Mouse (Mus musculus) spleen, embryonic (tissue): ENCODE measurements around the gene Fkbp11.

Experiments used
- CTCF ChIA-PET: fragments of 350-600 bp; sonication (Branson Sonifier 250); formaldehyde crosslinking; loops from one replicate; lab custom pipeline; 2022; lab: Charles Lee

Fkbp11 gene

DNA sequence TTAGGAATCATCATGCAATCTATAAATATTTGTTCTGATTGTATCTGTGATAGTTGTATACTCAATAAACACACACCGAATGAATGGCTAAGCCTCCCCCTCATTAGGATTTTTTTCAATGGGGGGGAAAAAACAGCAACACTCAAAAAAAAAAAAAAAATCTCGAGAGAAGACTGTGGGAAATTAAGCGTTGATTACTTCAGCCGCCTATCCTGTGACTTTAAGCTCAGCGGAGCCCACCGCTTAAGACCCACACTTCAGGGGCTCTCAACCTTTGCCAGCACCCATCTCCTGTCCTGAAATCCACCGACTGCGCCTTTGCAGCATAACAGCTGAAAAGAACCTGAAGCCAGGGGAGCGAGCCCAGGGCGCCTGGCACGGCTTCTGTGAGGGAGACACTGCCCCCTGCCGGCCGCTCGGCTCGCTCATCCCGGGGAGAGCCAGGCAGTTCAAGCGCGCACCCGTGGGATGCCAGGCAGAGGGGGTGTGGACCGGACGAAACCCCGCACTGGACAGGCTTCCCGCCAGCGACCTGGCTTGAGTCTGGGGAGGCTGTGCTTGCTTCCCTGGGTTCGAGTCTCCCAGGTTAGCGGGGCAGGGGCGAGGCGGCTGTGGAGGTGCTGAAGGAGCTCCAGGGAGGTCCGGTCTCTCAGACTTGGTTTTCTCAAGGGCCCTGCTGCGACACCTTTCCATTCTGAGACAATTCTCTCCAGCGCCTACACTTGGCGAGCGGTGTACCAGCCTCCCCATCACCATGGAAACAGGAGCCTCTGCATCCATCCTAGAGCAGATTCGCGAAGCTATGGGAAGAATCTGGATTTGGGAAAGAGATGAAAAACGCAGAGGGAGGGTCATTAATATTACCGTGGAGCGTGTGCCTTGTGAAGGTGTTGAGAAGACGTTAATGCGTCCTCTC is 28.6 kb downstream of the Fkbp11 start:
- CTCF ChIA-PET, result interaction anchor here (0.6 to 0.7 kb wide), 4 partner anchors 31 to 188 kb away, joined by 3 to 5 read pairs (median 4); no protein-coding TSS in a partner anchor

DNA sequence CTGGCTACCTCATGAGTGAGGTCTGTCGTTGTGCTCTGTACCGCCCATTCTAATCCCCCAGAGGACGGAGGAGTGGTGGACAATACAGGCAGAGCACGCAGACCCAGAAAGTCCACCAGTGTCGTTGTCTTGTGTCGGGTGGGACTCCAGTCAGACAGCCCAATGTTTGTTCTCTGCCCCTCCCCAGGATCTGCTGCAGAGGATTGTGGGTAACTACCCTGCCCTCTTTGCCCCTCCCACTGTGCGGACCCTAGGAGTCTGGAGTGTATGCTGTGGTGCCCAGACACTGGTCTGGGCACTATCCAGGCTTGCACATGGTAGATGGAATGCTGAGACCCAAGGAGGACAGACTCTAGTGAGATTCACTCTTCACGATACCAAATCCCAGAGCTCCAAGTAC is 31.8 kb downstream of the Fkbp11 start:
- CTCF ChIA-PET, result interaction anchor here (0.6 kb wide), 1 partner anchor 21 kb away, joined by 4 read pairs; no protein-coding TSS in a partner anchor

DNA sequence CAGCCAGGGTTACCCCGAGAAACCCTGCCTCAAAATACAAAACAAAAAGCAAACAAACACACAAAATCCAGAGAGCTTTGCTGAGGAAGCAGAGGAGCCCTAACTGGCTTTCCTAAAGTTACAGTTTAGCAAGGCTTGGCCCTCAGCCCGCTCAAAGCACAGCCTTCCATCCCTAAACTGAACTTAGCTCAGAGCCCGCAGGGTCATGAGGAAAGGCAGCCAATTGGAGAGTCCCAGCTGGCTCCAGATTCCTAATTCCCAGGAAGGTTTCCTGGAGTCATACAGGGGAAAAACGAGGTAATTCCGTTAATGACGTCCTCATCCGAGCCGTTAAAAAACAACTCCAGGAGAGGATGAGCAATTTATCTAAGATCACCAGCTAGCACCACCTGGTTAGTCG is 32.3 kb downstream of the Fkbp11 start:
- CTCF ChIA-PET, result no interaction called here

DNA sequence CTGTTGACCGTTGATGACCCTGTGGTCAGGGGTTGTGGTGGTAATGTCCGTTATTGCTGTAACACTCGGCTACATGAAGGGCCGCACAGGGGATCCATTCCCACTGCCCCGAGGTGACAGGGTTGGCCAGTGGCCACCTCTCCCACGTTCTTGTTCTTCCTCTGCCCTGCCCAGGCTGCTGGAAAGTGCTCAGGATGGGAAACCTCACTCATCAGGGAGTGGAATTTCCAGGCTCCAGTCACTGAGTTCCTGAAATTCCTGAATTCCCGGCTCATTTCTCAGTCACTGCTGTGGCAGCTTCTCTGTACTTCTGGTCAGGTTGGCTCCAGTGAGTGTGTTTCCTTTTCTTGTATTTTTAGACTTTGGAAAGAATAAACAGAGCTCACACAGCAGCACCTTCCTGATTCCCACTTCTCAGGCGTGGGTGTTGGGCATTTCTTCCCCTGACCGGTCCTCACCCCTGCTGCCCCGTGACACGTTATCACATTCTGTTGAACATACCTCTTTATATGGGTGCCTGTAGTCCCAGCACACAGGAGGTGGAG is 35.8 kb downstream of the Fkbp11 start:
- CTCF ChIA-PET, result no interaction called here

DNA sequence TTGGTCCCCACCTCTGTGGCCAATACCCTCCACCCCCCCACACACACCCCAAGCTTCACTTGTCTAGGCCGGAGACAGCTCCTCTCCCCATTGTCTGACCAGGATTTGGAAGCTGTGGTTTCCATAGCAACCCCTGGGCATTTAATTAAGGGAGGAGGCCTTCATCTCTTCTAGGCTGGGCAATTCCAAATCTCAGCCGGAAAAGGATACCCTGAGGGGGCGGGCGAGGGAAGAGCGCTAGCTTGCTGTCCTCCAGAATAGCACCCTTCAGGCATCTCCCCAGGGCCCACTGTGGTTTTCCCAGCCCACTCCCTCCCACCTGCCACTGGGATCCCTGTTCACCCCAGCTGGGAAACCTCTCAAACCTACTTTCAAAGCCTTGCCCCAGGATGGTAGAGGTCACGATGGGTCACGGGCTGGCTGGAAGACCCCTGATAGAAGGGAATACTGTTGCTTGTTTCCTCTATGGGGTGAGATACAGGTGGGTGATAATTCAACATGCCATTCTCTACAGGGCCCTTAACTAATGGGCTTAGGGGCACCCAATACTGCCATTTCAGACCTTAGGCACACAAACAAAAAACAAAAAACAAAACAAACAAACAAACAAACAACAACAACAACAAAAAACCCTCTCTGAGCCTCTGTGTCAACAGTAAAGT is 36.4 kb downstream of the Fkbp11 start:
- CTCF ChIA-PET, result interaction anchor here (0.6 kb wide), 1 partner anchor 366 kb away, joined by 3 read pairs; no protein-coding TSS in a partner anchor

DNA sequence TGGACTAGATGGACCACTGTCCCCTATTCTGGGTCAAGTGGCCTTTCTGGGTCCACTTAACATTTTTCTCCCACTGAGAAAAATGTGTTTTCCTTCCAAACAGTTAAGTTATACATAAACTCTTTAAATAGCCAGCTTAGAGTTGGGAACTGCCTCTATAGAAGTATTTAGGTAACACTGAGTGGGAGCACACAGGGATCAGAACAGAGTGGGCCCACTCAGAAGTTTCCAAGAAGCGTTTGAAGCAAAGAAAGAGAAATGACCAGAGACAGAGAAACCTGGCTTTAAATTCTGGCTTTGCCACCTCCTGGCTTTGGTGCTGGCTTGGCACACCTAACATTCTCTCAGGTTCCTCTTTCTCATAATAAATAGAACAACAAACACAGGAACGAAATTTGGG is 38.3 kb downstream of the Fkbp11 start:
- CTCF ChIA-PET, result no interaction called here

DNA sequence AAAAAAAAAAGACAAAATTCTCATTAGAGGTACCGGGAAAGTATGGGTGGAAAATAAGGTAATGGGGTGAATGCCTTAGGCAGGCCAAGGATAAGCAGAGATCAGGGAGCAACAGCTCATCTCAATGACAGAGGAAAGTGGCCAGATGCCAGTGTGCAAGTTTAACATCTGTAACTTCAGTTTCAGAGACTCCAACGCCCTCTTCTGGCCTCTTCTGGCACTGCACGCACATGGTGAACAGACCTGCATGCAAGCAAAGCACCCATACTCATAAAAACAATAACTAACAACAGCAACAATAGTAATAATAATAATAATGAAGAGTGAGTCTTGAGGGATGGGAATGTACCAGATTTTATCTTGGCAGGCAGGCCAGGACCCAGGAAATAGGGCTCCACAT is 42.1 kb downstream of the Fkbp11 start:
- CTCF ChIA-PET, result no interaction called here

DNA sequence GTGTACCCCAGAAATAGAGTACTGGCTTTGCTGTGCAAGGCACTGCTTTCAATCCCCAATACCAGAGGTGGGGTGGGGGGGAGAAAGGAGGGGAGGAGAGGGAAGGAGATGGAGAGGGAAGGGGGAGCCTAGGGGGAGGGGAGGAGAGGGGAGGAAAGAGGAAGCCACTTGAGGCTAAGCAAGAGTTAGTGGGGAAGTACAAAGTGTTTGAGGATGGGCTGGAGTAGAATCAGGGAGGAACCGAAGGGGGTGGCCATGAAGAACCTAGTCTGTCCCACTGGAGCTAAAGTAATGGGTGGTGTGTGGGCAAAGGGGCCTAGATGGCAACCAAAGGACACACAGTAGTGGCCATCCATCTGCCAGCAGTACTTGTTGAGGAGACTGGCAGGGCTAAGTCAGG is 44.3 kb downstream of the Fkbp11 start:
- CTCF ChIA-PET, result no interaction called here

DNA sequence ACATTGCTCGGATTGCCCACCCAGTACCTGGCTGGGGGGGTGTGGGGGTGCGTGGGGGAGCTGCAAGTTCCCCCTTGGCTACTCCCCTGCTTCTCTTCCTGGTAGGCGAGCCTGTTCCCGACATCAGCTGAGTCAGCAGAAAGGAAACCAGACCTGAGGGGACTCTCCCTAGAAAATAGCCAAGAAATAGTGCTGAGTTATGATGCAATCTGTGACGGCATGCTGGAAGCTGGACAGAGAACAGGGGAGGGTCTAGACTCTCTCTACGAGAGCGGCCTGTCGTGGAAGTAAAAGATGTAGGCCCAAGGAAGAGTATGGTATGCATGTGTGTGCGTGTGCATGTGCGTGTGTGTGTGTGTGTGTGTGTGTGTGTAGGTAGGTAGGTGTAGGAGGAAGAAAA is 44.8 kb downstream of the Fkbp11 start:
- CTCF ChIA-PET, result no interaction called here

DNA sequence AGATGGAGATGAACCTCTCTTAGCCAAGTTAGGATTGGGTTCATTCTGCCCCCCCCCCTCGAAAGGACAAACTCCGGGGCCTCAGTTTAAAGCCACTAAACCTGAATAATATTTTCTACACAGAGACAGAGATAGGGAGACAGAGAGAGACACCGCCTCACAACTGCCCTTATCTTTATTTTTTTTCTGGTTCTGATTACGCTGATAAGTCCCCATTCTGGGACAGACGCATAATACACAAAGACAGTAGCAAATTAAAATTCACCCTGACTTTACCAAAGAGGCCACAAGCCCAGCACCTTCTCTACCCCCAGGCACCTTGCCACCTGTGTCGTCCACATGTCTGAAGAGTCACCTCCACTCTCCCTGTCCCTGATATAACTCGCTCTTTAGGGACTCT is 46.4 kb downstream of the Fkbp11 start:
- CTCF ChIA-PET, result interaction anchor here (1.0 kb wide), 1 partner anchor 14 kb away, joined by 4 read pairs; no protein-coding TSS in a partner anchor

DNA sequence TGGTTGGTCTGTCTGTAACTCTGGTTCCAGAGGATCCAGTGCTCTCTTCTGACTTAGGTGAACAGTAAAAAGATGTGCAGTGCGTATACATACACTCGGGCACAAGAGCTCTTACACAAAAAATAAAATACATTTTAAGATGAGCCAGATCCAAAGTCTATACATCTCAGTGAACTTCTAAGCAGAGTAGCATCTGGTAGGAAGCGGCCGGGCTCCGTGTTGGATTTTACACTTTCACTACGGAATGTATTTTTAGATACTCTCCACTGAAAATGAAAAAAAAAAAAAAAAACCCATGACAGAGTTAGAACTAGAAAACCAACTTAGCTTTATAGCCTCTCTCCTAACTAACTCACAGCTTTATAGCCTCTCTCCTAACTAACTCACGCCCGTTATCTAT is 47.3 kb downstream of the Fkbp11 start:
- CTCF ChIA-PET, result interaction anchor here (0.6 kb wide), 1 partner anchor 847 kb away, joined by 8 read pairs; no protein-coding TSS in a partner anchor

DNA sequence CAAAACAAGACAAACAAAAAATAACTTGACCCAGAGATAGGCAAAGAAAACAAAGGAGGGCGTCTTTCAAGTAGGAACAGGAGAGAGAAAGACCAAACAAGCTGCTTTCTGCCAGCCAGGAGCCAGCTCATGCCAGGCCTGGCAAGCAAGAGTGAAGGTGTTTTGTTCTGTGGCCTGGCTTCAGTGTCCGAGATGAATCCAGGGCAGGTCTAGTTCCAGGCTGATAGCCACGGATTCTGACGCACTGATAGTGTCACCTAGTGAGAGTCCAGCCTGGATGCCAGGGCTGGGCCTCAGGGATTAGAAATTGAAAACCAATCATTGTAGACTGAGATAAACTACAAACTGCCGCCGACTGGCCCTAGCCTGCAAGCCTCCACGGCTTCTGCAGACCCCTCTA is 50.0 kb downstream of the Fkbp11 start:
- CTCF ChIA-PET, result interaction anchor here (0.6 kb wide), 2 partner anchors 14 to 44 kb away, joined by 4 to 7 read pairs; no protein-coding TSS in a partner anchor

DNA sequence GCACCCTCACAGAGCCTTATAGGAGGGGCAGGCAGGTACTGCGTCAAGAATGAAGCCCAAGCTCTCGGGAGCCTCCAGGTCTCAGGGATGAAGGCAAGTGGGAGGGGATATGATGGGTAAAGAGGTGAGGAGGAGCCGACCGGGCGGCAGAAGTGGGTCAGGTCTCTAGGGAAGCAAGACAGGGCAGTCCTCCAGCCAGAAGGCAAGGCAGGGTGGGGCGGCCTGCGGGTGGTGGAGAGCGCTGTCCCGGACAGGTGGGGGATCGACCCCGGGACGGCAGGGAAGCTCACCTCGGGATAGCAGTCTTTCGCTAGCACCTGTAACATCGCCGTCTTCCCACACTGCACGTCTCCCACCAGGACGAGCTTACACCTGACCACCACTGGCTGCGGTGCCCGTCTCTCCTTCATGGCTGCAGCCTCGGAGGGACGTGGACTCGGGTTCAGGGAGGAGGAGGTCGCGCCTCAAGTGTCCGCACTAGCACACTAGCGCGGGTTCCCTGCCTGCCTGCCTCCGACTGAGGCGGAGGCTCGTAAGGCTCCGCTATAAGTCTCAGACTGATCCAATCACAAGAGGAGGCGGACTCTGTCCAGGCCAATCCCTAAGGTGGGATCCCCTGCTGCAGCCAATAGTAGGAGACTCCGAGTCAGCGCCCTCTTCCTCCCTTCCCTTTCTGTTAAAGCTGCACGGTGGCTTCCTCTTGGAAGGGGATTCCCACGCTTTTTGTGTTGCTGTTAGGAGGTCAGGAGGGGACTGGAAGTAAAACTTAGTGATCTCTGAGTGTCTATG is 50.9 kb downstream of the Fkbp11 start, which contains the start of gene Rnd1:
Gene Rnd1, minus strand, starts transcription at position 522 of the 789 bp plus-strand sequence.
- CTCF ChIA-PET, result interaction anchor here (0.5 to 0.6 kb wide), 2 partner anchors 43 to 46 kb away, joined by 3 to 4 read pairs; partner anchors contain the start of gene Cacnb3

DNA sequence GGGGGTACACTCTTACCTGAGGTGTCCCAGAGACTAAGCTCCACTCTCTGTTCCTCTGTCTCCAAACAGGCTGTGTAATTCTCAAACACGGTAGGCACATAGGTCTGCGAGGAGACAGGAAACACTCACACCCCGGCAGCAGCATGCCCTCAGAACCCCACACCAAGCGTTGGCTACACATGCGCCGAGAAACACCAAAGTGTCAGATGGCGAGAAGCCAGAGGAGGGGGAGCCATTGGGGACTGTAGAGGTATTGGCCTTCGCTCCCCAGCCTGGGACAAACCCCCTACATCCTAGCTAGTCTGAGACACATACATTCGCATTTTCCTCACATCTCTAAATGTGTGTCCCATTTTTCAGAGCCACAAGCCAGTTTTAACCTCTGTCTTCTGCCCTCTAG is 51.5 kb downstream of the Fkbp11 start:
- CTCF ChIA-PET, result interaction anchor here (0.6 kb wide), 2 partner anchors 159 to 421 kb away, joined by 6 to 8 read pairs; no protein-coding TSS in a partner anchor

DNA sequence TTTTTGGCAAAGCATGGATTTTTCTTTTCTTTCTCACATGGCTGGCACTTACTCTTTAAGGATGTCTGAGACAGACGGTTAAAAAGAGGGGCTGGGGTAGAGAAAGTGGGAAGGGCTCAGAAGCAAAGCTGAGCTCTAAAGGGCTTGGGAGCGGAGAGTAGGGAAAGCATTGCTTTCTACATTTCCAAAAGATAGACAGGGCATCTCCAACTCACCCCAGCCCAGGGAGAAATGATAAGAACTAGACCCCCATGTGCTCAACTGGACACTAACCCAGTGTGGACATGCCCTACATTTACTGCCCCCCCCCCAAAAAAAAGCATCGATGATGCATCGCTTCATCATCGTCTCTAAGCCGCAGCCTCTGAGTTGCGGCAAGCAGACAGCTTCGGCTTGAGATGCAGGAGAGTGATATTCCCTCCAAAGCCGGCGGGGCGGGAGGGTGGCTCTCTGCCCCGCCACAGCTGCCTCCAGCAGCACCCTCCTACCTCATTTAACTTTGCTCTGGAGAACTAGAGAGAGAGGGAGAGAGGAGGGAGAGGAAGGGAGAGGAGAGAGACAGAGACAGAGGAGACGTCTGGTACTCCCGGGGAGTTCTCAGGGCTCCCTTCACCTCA is 52.3 kb downstream of the Fkbp11 start:
- CTCF ChIA-PET, result interaction anchor here (0.7 kb wide), 1 partner anchor 21 kb away, joined by 4 read pairs; no protein-coding TSS in a partner anchor

DNA sequence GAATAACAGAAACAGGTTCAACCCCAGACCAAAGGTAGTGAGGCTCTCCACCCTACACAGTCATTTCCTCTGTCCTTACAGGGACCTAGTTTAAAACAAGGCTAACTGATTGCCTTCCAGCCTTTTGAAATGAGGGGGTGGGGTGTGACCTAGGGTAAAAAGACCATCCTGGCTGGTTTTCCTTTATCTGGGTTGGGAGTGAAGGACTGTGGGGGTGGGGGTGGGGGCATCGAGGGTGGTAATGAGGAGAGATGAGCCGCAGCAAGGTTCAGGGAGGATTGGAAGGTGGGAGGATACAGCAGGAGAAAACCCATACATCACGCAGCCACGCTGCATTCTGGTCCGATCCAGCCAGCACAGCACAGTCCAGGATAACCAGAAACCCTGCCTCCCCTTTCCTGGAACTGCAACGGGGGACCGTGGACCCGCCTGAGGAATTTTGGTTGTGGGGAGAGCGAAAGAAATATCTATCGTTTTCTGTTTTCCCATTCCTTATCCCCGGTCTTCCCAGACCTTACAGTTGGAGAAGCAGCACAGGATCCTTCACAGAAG is 52.9 kb downstream of the Fkbp11 start:
- CTCF ChIA-PET, result interaction anchor here (0.7 kb wide), 1 partner anchor 21 kb away, joined by 4 read pairs; no protein-coding TSS in a partner anchor
